Mouse (Mus musculus) liver, adult (tissue): ENCODE results near the gene Etv6.

ENCODE experiments used
- GATA4 ChIP-seq: IDR thresholded peaks from 2 replicates; pipeline ENCODE4 v1.6.1; 2014; ENCODE audit warnings: mild to moderate bottlenecking, low read length; ENCODE audit not compliant: insufficient replicate concordance

Etv6 gene

GRCm38 (mm10) chr6:134157533-134158115 lies 122.1 kb downstream of the Etv6 start:
- TF ChIP-seq GATA4 = no peak

GRCm38 (mm10) chr6:134158201-134158600 lies 122.7 kb downstream of the Etv6 start:
- TF ChIP-seq GATA4 = no peak

GRCm38 (mm10) chr6:134159672-134160071 lies 124.2 kb downstream of the Etv6 start:
- TF ChIP-seq GATA4 = no peak

- TF ChIP-seq GATA4 = peak; percentile 85; the same call in 1 of the 2 replicates
Measured at GRCm38 (mm10) chr6:134161040-134161439, 125.5 kb downstream of the Etv6 start.

GRCm38 (mm10) chr6:134163346-134163745 lies 127.8 kb downstream of the Etv6 start:
- TF ChIP-seq GATA4 = no peak

- TF ChIP-seq GATA4 = 0 out of 2 replicates have a peak, but pooled peaks have one; percentile 21
Measured at GRCm38 (mm10) chr6:134164356-134164755, 128.9 kb downstream of the Etv6 start.

- TF ChIP-seq GATA4 = no peak
Measured at GRCm38 (mm10) chr6:134165012-134165411, 129.5 kb downstream of the Etv6 start.

- TF ChIP-seq GATA4 = peak; percentile 90
Measured at GRCm38 (mm10) chr6:134167963-134168362, 132.5 kb downstream of the Etv6 start.

- no peak for TF ChIP-seq GATA4
Measured at GRCm38 (mm10) chr6:134168799-134169198, 133.3 kb downstream of the Etv6 start.

- no peak; the same call in 1 of the 2 replicates for TF ChIP-seq GATA4
Measured at GRCm38 (mm10) chr6:134171235-134171634, 135.7 kb downstream of the Etv6 start.

GRCm38 (mm10) chr6:134171906-134172728 lies 136.6 kb downstream of the Etv6 start:
- TF ChIP-seq GATA4 = peak; percentile 29; the same call in 1 of the 2 replicates

- no peak; the same call in 1 of the 2 replicates for TF ChIP-seq GATA4
Measured at GRCm38 (mm10) chr6:134173439-134173838, 137.9 kb downstream of the Etv6 start.

- no peak for TF ChIP-seq GATA4
Measured at GRCm38 (mm10) chr6:134175059-134175458, 139.6 kb downstream of the Etv6 start.

GRCm38 (mm10) chr6:134177196-134177595 lies 141.7 kb downstream of the Etv6 start:
- no peak; the same call in 1 of the 2 replicates for TF ChIP-seq GATA4

- TF ChIP-seq GATA4 = no peak
Measured at GRCm38 (mm10) chr6:134182301-134182948, 146.9 kb downstream of the Etv6 start.
